Mouse (Mus musculus): ENCODE measurements around the gene Acsl3. TPM values are rescaled to one million over a fixed set of nuclear protein-coding genes. Genes with fewer than 3 reads are reported as not detected.

Acsl3 gene
- polyA plus RNA-seq, 1 experiment from 2014 or later = 45.3 TPM

- 17% methylated on average over 17 of the region's 17 CpGs for WGBS
Observed at GRCm38 (mm10) chr1:78724458-78725190, 67.0 kb downstream of the Acsl3 start.

DNA sequence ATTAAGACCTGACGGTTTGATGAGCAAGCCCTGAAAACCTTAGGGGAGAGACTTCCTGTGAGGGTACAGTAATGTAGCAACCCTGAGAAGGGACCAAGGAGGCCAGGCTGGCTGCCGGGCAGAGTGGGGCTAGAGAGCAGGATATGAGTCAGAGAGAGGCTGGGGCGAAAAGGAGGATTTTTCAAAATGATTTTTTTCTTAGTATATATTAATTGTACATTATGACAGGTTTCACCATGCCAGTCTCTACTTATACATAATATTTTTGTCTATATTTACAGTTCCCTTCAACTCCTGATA, 67.5 kb downstream of the Acsl3 start:
- no peak for ATAC-seq (replicated peaks; ENCODE audit: low FRiP score)
- no peaks in the 10 kb centered on the region for H3K4me1 ChIP-seq (replicated peaks; ENCODE audit: control insufficient read depth, insufficient read depth, low read length)
- WGBS = 54% methylated on average over 3 of the region's 3 CpGs

More at GRCm38 (mm10) chr1:78724458-78725190, 67.0 kb downstream of the Acsl3 start:
- Histone ChIP-seq H3K27ac (ENCODE audit: low read depth, low read length) (no peak overlapping the region), H3K9ac (ENCODE audit: low read depth, low read length) (no peak overlapping the region), H3K36me3 (ENCODE audit: control insufficient read depth, insufficient read depth, low read length) (no peaks in the 10 kb centered on the region), H3K4me2 (no peak overlapping the region), H3K9me3 (ENCODE audit: control insufficient read depth, low read length) (no peaks in the 10 kb centered on the region), H3K4me1 (replicated peaks; ENCODE audit: control insufficient read depth, insufficient read depth, low read length) (no peaks in the 10 kb centered on the region), H3K27me3 (replicated peaks; ENCODE audit: control insufficient read depth, insufficient read depth, low read length) (no peaks in the 10 kb centered on the region), H3K4me3 (ENCODE audit: low read depth, low read length) (no peak overlapping the region)
- ATAC-seq (replicated peaks; ENCODE audit: low FRiP score) = no peak
- peak; percentile 61 for DNase-seq (ENCODE audit: low spot score)

DNA sequence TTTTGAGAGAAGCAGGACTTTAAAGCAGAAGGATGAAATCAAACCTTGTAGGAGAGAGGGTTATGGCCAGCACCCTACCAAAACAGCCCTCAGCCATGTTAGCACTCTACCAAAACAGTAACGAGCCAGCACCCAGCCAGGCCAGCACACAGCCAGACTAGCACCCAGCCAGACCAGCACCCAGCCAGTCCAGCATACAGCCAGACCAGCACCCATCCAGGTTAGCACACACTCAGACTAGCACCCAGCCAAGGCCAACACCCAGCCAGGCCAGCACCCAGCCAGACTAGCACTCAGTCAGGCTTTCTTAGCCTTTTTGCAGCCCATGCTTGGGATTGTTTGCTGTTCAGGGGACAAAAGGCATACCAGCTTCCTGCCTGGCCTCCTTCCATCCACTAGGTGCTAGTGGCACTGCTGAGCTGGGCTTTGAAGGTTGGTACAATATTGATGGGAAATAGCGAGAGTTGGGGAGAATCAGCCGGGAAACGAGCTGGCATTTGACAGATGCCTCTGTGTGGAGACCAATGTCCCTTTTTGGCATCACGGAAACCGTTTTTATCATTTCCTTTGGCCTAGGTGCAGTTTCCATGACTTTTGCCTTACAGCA, 68.1 kb downstream of the Acsl3 start:
- H3K4me2 ChIP-seq = no peak overlapping the region
- no peaks in the 10 kb centered on the region for H3K4me1 ChIP-seq (replicated peaks; ENCODE audit: control insufficient read depth, insufficient read depth, low read length)
- H3K9ac ChIP-seq (ENCODE audit: low read depth, low read length) = no peak overlapping the region
- WGBS = 62% methylated on average over 6 of the region's 6 CpGs
- H3K27me3 ChIP-seq (replicated peaks; ENCODE audit: control insufficient read depth, insufficient read depth, low read length) = no peaks in the 10 kb centered on the region
- no peaks in the 10 kb centered on the region for H3K9me3 ChIP-seq (ENCODE audit: control insufficient read depth, low read length)
- no peak for DNase-seq (ENCODE audit: low spot score)
- H3K36me3 ChIP-seq (ENCODE audit: control insufficient read depth, insufficient read depth, low read length) = no peaks in the 10 kb centered on the region
- no peak overlapping the region for H3K27ac ChIP-seq (ENCODE audit: low read depth, low read length)
- H3K4me3 ChIP-seq (ENCODE audit: low read depth, low read length) = no peak overlapping the region
- no peak for ATAC-seq (replicated peaks; ENCODE audit: low FRiP score)

More for the DNA sequence above, 67.5 kb downstream of the Acsl3 start:
- no peak overlapping the region for H3K4me3 ChIP-seq (ENCODE audit: low read depth, low read length)
- no peaks in the 10 kb centered on the region for H3K36me3 ChIP-seq (ENCODE audit: control insufficient read depth, insufficient read depth, low read length)
- H3K9me3 ChIP-seq (ENCODE audit: control insufficient read depth, low read length) = no peaks in the 10 kb centered on the region
- H3K9ac ChIP-seq (ENCODE audit: low read depth, low read length) = no peak overlapping the region
- no peaks in the 10 kb centered on the region for H3K27me3 ChIP-seq (replicated peaks; ENCODE audit: control insufficient read depth, insufficient read depth, low read length)
- no peak for DNase-seq (ENCODE audit: low spot score)
- H3K27ac ChIP-seq (ENCODE audit: low read depth, low read length) = no peak overlapping the region
- no peak overlapping the region for H3K4me2 ChIP-seq

DNA sequence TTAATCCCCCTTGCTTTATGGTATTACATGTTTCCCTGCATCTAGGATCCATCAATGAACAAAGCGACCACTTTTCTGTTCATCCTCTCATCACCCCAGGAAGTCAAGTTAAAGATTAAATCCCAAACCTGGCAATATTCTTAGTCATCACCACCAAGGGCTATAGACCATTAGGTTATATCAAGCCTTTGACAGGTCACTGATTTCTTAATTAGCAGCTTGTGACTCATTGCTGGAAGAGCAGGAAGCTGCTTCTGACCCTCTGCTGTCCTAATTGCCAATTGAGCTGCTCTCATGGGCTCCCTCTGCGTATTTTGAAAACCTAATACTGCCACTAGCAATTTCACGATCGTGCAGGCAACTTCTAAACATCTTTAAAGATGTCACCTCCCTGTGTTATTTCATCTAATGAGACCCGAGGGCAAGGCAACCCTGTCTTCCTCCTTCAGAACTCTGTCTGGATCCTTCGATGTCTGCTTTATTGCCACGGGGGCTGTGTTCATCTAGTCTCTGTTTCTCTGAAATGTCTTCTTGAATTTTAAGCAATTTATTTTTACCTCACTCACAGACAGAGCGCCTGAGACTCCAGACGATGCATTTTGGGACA, 72.6 kb downstream of the Acsl3 start:
- no peaks in the 10 kb centered on the region for H3K36me3 ChIP-seq (ENCODE audit: control insufficient read depth, insufficient read depth, low read length)
- H3K4me3 ChIP-seq (ENCODE audit: low read depth, low read length) = no peak overlapping the region
- DNase-seq (ENCODE audit: low spot score) (no peak), ATAC-seq (replicated peaks; ENCODE audit: low FRiP score) (no peak)
- H3K9me3 ChIP-seq (ENCODE audit: control insufficient read depth, low read length) = no peaks in the 10 kb centered on the region
- no peak overlapping the region for H3K9ac ChIP-seq (ENCODE audit: low read depth, low read length)
- WGBS = 81% methylated on average over 9 of the region's 9 CpGs
- no peaks in the 10 kb centered on the region for H3K4me1 ChIP-seq (replicated peaks; ENCODE audit: control insufficient read depth, insufficient read depth, low read length)
- H3K27me3 ChIP-seq (replicated peaks; ENCODE audit: control insufficient read depth, insufficient read depth, low read length) = no peaks in the 10 kb centered on the region
- H3K27ac ChIP-seq (ENCODE audit: low read depth, low read length) = no peak overlapping the region
- no peak overlapping the region for H3K4me2 ChIP-seq

DNA sequence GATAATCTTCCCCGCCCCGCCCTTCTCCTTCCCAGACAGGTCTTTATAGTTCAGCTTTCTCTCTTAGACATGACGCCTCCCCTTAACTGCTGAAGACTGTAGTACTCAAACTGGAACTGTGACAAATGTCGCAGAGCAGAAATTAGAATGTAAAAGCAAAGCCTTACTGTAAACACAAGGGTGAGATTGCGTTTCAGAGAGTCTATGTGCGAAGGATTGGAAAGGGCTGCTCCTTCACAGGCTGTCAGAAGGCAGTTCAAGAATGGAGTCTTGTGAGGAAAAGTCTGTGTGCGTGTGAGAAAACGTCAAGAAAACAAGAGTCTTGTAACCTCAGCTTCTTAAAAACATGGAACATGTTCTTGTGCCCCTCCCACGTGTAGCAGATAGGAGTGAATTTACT, 74.7 kb downstream of the Acsl3 start:
- Histone ChIP-seq H3K4me3 (ENCODE audit: low read depth, low read length) (no peak overlapping the region), H3K36me3 (ENCODE audit: control insufficient read depth, insufficient read depth, low read length) (no peaks in the 10 kb centered on the region), H3K27me3 (replicated peaks; ENCODE audit: control insufficient read depth, insufficient read depth, low read length) (no peaks in the 10 kb centered on the region), H3K9me3 (ENCODE audit: control insufficient read depth, low read length) (no peaks in the 10 kb centered on the region), H3K4me2 (no peak overlapping the region), H3K27ac (ENCODE audit: low read depth, low read length) (no peak overlapping the region), H3K4me1 (replicated peaks; ENCODE audit: control insufficient read depth, insufficient read depth, low read length) (no peaks in the 10 kb centered on the region), H3K9ac (ENCODE audit: low read depth, low read length) (no peak overlapping the region)
- ATAC-seq (replicated peaks; ENCODE audit: low FRiP score) = no peak
- no peak for DNase-seq (ENCODE audit: low spot score)
- 82% methylated on average over 9 of the region's 9 CpGs for WGBS

GRCm38 (mm10) chr1:78734261-78735000, 76.8 kb downstream of the Acsl3 start:
- Histone ChIP-seq H3K9me3 (ENCODE audit: control insufficient read depth, low read length) (no peaks in the 10 kb centered on the region), H3K4me2 (no peak overlapping the region), H3K36me3 (ENCODE audit: control insufficient read depth, insufficient read depth, low read length) (no peaks in the 10 kb centered on the region), H3K9ac (ENCODE audit: low read depth, low read length) (no peak overlapping the region), H3K4me3 (ENCODE audit: low read depth, low read length) (no peak overlapping the region), H3K4me1 (replicated peaks; ENCODE audit: control insufficient read depth, insufficient read depth, low read length) (no peaks in the 10 kb centered on the region), H3K27ac (ENCODE audit: low read depth, low read length) (no peak overlapping the region), H3K27me3 (replicated peaks; ENCODE audit: control insufficient read depth, insufficient read depth, low read length) (no peaks in the 10 kb centered on the region)
- WGBS = 59% methylated on average over 17 of the region's 17 CpGs
- DNase-seq (ENCODE audit: low spot score) (no peak), ATAC-seq (replicated peaks; ENCODE audit: low FRiP score) (no peak)

- H3K4me2 ChIP-seq = no peak overlapping the region
- 69% methylated on average over 5 of the region's 5 CpGs for WGBS
- no peaks in the 10 kb centered on the region for H3K36me3 ChIP-seq (ENCODE audit: control insufficient read depth, insufficient read depth, low read length)
- DNase-seq (ENCODE audit: low spot score) (no peak), ATAC-seq (replicated peaks; ENCODE audit: low FRiP score) (no peak)
- no peaks in the 10 kb centered on the region for H3K9me3 ChIP-seq (ENCODE audit: control insufficient read depth, low read length)
- H3K27me3 ChIP-seq (replicated peaks; ENCODE audit: control insufficient read depth, insufficient read depth, low read length) = no peaks in the 10 kb centered on the region
- no peak overlapping the region for H3K27ac ChIP-seq (ENCODE audit: low read depth, low read length)
- H3K4me1 ChIP-seq (replicated peaks; ENCODE audit: control insufficient read depth, insufficient read depth, low read length) = no peaks in the 10 kb centered on the region
- H3K4me3 ChIP-seq (ENCODE audit: low read depth, low read length) = no peak overlapping the region
- H3K9ac ChIP-seq (ENCODE audit: low read depth, low read length) = no peak overlapping the region
Observed at GRCm38 (mm10) chr1:78737646-78738045, 80.0 kb downstream of the Acsl3 start.

GRCm38 (mm10) chr1:78740676-78741075, 83.1 kb downstream of the Acsl3 start:
- Histone ChIP-seq H3K9ac (ENCODE audit: low read depth, low read length) (no peak overlapping the region), H3K27ac (ENCODE audit: low read depth, low read length) (no peak overlapping the region), H3K27me3 (replicated peaks; ENCODE audit: control insufficient read depth, insufficient read depth, low read length) (no peaks in the 10 kb centered on the region), H3K4me1 (replicated peaks; ENCODE audit: control insufficient read depth, insufficient read depth, low read length) (no peaks in the 10 kb centered on the region), H3K9me3 (ENCODE audit: control insufficient read depth, low read length) (no peaks in the 10 kb centered on the region), H3K4me3 (ENCODE audit: low read depth, low read length) (no peak overlapping the region), H3K36me3 (ENCODE audit: control insufficient read depth, insufficient read depth, low read length) (no peaks in the 10 kb centered on the region), H3K4me2 (no peak overlapping the region)
- DNase-seq (ENCODE audit: low spot score) = no peak
- 92% methylated on average over 11 of the region's 11 CpGs for WGBS
- ATAC-seq (replicated peaks; ENCODE audit: low FRiP score) = no peak
